ENCODE assay signal across 17 mouse cellular contexts in the genomic region with DNA sequence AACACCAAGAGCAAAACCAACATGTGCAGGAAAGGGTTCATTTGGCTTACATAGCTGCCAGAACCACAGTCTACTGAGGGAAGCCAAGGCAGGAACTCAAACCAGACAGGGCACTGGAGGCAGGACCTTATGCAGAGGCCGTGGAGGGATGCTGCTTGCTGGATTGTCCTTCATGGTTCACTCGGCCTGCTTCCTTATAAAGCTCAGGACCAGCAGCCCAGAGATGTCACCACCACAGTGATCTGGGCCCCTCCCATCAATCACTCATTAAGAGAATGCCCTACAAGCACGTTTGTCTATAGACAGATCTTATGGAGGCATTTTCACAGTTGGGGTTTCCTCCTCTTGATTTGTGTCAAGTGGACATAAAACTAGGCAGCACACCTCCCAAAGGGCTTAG. TPM values are rescaled to one million over a fixed set of nuclear protein-coding genes. Genes with fewer than 3 reads are reported as not detected.
"Had no signal": no experiment of that assay in that cellular context is flagged by ENCODE, and none has a peak within 500 bp of the region (broad histone marks: within the 10 kb centered on the region; RNA-seq: fewer than 3 reads in every experiment).

No protein-coding gene starts in this region.

- H3K36me3 ChIP-seq: midbrain, embryonic 10.5 days; midbrain, embryonic 12.5 days; neural tube, embryonic 13.5 days; neural tube, embryonic 15.5 days had no signal

- H3K27ac ChIP-seq: midbrain, embryonic 10.5 days; midbrain, embryonic 12.5 days; neural tube, embryonic 13.5 days; neural tube, embryonic 15.5 days had no signal

- ATAC-seq: midbrain, embryonic 16.5 days had no signal

- H3K9ac ChIP-seq: lung, embryonic 14.5 days; midbrain, embryonic 12.5 days; neural tube, embryonic 13.5 days; neural tube, embryonic 15.5 days had no signal

- H3K4me3 ChIP-seq: midbrain, embryonic 10.5 days; midbrain, embryonic 12.5 days; myocyte; neural tube, embryonic 13.5 days; neural tube, embryonic 15.5 days had no signal

- H3K4me1 ChIP-seq: midbrain, embryonic 10.5 days; midbrain, embryonic 12.5 days had no signal

- DNase-seq: lung, embryonic 14.5 days; lung, postnatal 10 days; lung, postnatal 4 days; midbrain, embryonic 14.5 days; retina, postnatal 1 day; right cerebral cortex, postnatal 4 days; spleen, adult 18-20 months; thymus, adult 18-20 months; thymus, postnatal 14 days; thymus, postnatal 36 days had no signal

- H3K27me3 ChIP-seq: neural tube, embryonic 13.5 days; neural tube, embryonic 15.5 days had no signal

- H3K9me3 ChIP-seq: midbrain, embryonic 10.5 days; midbrain, embryonic 12.5 days; neural tube, embryonic 13.5 days; neural tube, embryonic 15.5 days had no signal

- H3K4me2 ChIP-seq: lung, embryonic 14.5 days; midbrain, embryonic 12.5 days; neural tube, embryonic 13.5 days; neural tube, embryonic 15.5 days had no signal

RNA-seq across cellular contexts. Expression of a gene that starts 25.3 kb away (rescaled TPM):
- total RNA-seq: megakaryocyte-erythroid progenitor cell, adult 5-6 weeks had no signal
